Mouse (Mus musculus) spleen, embryonic (tissue): ENCODE measurements around the gene Upk3bl.

Experiments used
- CTCF ChIA-PET: fragments of 350-600 bp; sonication (Branson Sonifier 250); formaldehyde crosslinking; loops from one replicate; lab custom pipeline; 2022; lab: Charles Lee

Upk3bl gene

DNA sequence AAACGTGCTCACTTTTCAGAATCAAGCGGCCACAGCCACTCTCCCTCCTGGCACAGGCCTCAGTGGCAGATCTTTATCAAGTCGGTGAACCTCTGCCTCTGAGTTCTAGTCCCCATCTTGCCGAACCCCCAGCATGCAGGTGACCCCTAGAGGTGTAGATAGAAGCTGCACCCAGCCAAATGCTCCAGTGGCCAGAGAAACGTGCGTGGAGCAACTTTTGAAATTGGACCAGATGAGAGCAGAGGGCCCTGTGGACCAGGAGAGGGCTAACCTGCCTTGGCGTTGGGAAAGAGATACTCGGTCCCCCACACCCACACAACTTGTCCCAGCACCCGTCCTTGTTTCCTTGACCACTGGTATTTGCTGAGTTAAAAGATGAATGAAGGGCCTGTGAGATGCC, 8.9 kb upstream of the Upk3bl start:
- CTCF ChIA-PET: no interaction called here

DNA sequence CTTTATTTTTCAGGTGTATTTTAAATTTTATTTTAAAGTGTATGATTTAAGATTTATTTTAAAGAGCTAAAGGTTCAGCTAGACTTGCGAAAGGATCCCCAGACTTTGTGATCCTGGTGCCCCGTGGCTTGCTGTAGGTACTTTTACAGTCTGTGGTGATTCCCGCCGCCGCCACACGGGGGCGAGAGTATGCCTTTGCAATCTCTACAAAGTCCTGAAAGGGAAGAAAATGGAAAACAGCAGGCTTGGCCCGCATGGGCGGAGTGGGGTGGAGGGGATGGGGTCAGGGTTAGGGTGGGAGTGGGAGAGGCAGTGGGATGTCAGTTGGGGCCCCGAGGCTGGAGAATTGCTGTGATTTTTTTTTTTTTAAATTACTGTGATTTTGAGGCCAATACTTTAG, 8.3 kb upstream of the Upk3bl start:
- CTCF ChIA-PET: interaction anchor here (0.6 to 1.0 kb wide), 2 partner anchors 23 to 32 kb away, joined by 3 to 4 read pairs; no protein-coding TSS in a partner anchor

DNA sequence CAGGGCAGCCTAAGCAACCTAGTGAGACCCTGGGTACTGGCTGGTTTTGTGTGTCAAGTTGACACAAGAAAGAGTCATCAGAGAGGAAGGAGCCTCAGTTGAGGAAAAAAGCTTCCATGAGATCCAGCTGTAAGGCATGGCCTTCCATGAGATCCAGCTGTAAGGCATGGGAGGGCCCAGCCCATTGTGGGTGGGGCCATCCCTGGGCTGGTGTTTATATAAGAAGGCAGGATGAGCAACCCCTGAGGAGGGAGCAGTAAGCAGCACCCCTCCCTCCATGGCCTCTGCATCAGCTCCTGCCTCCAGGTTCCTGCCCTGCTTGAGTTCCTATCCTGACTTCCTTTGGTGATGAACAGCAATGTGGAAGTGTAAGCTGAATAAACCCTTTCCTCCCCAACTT, 5.8 kb upstream of the Upk3bl start:
- CTCF ChIA-PET: interaction anchor here (0.8 kb wide), 2 partner anchors 55 to 148 kb away, joined by 3 to 5 read pairs; no protein-coding TSS in a partner anchor

DNA sequence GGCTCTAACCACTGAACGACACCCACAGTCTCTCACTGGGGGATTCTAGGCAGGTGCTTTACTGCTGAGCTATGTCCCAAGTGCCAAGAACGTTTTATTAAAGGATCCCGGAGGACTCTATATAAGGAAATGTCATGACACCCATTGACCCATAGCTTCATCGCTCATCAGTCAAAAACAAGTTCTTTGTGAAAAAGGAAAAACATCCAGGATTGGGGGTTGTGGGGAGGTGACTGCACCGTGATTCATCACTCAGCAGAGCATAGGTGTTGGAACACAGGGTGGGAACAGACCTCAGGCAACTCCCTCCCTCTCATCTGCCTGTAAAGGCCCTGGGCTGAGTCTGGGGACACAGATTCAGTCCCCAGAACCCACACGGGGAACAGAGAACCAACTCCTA, 4.4 kb upstream of the Upk3bl start:
- CTCF ChIA-PET: no interaction called here

DNA sequence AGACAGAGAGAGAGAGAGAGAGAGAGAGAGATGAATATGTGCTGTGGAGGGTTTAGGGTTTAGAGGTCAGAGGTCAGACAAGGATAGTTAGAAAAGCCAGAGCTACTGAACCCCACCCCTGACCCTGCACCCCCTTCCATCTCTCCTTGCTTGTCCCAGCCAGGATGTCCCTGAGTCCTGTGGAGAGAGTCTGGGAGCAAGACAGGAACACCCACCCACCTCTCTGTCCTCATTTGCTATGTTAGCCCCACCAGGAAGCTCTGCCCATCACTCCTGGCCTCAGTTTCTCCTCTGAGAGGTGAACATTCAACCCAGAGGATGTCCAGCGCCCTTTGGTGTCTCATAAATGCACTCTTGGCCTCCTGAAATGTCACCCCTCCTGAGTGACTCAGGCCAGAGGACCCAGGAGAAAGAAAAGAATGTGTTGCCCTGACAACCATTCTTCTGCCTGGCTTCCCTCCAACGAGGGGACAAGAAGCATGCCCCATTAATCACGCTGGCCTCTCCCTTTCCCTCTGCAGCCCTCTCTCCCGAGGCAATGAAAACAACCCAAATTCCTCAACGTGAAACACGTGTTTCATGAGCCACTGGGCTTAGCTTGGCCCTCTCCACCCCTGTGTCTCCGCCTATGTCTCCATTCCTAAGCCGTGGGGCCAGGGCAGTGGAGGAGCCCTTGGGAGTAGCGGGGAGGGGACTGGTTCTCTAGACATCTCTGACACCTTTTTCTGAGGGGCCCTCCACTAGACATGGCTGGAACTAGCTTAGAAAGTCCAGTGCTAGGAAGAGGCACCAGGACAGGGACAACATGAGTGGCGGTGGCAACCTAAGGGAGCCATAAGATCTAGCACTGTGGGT, 2.8 kb upstream of the Upk3bl start:
- CTCF ChIA-PET: interaction anchor here (0.7 to 1.2 kb wide), 2 partner anchors 56 to 146 kb away, joined by 3 read pairs; no protein-coding TSS in a partner anchor

DNA sequence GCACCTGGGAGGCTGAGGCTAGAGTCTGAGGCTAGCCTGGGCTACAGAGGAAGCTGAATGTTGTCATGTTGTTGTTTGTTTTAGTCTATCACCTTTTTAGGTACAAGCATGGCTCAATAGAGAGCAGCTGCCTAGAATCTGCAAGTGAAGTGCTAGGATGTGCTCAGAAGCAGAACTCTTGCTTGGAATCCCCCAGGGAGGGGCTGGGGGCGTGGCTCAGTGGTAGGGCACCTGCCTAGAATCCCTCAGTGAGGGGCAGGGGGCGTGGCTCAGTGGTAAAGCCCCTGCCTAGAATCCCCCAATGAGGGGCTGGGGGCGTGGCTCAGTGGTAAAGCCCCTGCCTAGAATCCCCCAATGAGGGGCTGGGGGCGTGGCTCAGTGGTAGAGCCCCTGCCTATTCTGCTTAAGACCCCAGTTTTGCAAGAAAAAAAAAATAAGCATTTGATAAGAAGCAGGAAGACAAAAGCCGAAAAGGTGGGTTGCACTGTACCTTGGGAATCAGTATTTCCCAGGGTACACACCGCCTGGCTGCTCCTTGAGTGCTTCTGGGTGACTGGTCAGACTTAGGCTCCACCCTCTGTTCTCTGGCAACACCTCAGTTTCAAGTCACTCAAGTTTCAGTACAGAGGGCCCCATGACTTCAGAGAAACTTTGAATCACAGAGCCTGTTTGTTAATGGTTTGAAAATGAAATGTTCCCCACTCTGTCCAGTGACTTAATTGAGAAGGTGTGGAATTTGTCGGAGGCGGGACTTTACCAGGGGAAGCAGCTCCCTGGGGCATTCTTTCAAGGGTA, 1.2 kb upstream of the Upk3bl start:
- CTCF ChIA-PET: interaction anchor here (1.2 kb wide), 1 partner anchor 57 kb away, joined by 3 read pairs; no protein-coding TSS in a partner anchor

DNA sequence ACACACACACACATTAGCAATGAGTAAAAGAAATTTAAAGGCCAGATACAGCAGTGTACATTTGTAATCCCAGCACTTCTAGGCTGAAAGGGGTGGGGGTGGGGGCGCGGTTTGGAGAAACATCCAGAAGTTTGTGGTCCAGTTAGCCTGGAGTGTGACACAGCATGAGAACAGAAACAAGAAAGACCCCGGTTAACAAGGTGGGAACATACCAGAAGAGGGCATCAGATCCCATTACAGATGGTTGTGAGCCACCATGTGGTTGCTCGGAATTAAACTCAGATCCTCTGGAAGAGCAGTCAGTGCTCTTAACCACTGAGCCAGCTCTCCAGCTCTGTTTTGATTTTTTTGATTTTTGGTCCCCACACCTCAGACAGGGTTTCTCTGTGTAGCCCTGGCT, 1.8 kb downstream of the Upk3bl start:
- CTCF ChIA-PET: no interaction called here

DNA sequence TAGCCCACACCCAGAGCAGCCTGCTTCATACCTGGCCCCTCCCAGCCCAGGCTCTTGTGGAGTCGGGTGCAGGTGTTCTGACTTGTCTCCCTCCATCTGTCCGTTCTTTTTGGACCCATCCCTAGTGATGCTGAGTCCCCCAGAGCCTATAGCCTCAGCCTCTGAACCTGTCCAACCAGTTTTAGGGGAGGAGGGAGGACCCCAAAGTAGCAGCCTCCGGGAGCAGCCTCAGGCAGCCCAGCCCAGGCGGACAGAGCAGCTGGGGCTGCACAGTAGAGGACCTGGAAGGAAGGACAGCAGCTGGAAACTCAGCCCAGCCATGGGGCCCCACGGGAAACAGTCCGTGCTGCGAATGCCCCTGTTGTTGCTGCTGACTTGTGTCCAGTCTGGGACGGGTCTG, 2.8 kb downstream of the Upk3bl start:
- CTCF ChIA-PET: no interaction called here

DNA sequence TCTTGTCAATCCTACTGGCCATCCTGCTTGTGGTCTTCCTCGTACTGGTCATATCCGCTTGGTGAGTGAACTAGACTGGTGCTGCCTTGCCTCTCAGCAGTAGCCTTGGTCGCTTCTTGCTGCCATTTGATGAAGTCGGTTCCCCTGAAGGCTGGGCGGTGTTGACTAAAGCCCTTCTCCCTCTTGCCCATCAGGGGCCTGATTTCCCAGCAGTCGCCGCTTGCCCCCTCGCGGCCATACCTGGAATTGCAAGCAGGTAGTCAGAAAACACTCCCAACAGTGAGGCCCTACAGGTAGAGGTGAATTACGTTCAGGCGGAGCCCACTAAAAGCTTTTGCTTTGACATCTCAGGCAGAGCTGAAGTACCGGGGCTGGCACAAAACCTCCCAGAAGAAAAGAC, 7.3 kb downstream of the Upk3bl start:
- CTCF ChIA-PET: interaction anchor here (0.7 to 1.3 kb wide), 4 partner anchors 79 to 547 kb away, joined by 3 to 9 read pairs (median 4); no protein-coding TSS in a partner anchor

DNA sequence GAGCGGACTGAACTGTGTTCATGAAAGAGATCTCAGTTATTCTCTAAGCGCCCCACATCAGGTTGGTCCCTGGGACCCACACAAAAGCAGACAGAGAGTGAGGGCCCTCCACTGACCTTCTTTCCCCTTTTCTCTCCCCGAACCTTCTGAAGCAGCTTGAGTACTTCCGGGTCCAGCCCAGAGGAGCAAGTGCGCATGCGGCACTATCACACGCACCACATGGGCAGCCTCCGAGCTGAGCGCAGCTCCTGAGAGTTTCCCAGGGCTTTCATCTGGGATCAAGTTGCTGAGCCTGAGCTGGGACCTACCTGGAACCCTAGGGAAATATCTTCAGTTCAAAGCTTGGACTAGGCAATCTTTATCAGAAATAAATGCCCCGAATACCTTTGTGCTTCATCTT, 9.6 kb downstream of the Upk3bl start:
- CTCF ChIA-PET: interaction anchor here (0.7 kb wide), 2 partner anchors 16 to 94 kb away, joined by 5 read pairs; no protein-coding TSS in a partner anchor

DNA sequence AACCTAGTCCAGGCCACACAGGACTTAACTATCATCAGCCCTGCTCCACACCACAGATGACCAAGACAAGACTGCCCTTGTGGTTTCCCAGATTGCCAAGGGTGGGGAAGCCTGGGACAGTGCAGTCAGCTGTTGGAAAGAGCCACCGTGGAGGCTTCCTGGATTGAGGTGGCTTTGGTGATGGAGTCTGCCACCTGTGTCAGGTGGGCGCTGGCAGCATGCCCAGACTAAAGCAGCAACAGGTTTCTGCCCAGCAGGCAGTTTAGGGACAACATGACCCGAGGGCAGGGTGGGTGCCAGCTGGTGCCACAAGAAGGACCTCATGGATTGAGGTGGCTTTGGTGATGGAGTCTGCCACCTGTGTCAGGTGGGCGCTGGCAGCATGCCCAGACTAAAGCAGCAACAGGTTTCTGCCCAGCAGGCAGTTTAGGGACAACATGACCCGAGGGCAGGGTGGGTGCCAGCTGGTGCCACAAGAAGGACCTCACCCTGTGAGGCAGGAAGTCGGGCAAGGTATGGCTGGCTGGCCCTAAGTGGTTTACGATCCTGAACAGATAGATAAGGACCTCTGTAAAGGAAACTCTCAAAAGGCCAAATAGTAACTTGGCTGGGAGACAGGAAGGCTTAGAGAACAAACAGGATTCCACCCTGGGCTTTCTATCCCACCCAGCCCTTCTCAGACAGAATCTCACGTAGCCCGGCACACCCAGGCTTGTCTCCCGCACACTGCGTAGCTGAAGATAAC, 12.3 kb downstream of the Upk3bl start:
- CTCF ChIA-PET: interaction anchor here (0.9 kb wide), 1 partner anchor 67 kb away, joined by 3 read pairs; no protein-coding TSS in a partner anchor

DNA sequence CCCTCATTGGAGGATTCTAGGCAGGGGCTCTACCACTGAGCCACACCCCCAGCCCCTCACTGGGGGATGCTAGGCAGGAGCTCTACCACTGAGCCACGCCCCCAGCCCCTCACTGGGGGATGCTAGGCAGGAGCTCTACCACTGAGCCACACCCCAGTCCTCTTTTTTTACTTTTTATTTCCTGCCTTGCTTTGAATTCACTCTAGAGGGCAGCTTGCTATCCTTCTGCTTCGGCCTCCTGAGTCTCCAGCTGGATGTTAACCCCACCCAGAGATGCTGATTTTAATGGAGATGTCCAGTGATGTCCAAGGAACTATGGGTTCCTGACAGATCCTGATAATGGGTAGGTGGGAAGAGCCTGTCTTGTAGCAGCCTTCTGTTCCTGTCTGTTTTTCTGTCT, 15.1 kb downstream of the Upk3bl start:
- CTCF ChIA-PET: no interaction called here

DNA sequence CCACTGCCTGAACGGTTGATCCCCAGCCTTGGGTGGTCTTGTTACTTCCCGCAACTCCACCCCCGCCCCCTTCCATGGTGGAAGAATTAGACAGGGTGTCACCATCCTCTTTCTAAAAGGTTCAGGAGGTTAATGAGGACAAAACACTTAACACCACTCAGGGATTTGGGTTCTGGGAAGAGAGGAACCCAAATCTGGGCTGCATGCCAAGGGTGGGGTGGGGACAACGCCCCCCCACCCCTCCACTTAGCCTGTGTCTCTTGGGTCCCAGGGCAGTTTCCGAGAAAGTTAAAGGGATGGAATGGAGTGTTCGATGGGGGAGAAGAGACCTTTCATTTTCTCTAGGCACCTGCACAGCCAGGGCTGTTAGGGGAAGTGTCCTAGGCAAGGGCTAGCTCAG, 18.8 kb downstream of the Upk3bl start:
- CTCF ChIA-PET: no interaction called here

DNA sequence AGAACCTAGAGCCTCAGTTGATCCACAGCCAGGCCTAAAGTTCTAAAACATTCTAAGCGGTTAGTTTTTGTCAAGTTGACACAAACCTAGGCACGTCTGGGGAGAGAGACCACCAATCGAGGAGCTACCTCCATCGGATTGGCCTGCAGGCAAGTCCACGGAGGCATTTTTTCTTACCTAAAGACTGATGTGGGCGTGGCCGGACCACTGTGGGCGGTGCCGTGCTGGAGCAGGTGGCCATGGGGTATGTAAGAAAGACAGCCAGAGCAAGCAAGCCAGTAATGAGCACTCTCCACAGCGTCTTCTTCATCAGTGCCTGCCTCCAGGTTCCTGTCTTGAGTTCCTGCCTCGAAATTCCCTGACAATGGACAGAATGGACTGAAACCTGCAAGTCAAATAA, 19.2 kb downstream of the Upk3bl start:
- CTCF ChIA-PET: no interaction called here

DNA sequence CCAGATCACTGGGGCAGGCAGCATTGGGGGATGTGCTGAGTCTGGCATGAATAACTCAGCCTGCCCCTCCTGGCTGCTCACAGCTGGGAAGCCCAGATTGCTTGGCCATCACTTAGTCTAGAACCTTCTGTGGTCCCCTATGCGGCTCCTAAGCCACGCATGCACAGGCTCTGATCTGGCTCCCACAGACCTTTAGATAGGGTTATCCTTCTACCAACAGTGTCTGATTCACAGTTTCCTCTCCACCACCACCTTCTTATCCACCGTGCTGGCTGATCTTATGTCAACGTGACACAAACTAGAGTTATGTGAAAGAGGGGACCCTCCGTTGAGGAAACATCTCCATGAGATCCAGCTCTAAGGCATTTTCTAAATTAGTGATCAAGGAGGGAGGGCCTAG, 20.8 kb downstream of the Upk3bl start:
- CTCF ChIA-PET: interaction anchor here (0.7 to 0.8 kb wide), 2 partner anchors 104 to 1049 kb away, joined by 3 to 8 read pairs; no protein-coding TSS in a partner anchor

DNA sequence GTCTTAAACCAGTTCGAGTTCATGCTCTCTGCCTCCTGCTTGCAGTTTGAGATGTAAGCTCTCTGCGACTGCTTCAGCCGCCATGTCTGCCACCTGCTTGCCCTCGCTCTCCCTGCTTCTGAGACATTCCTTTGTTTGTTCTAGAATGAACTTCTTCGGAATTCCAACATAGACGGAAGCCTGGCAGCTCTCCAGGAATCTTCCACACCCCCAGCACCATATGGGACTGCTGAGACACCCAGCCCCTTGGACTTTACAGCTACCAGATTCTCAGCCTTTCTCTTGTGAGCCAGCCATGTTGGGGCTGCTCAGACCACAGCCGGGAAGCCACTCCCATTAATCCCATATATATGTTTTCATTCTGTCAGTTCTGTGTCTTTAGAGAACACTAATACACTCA, 22.0 kb downstream of the Upk3bl start:
- CTCF ChIA-PET: no interaction called here

DNA sequence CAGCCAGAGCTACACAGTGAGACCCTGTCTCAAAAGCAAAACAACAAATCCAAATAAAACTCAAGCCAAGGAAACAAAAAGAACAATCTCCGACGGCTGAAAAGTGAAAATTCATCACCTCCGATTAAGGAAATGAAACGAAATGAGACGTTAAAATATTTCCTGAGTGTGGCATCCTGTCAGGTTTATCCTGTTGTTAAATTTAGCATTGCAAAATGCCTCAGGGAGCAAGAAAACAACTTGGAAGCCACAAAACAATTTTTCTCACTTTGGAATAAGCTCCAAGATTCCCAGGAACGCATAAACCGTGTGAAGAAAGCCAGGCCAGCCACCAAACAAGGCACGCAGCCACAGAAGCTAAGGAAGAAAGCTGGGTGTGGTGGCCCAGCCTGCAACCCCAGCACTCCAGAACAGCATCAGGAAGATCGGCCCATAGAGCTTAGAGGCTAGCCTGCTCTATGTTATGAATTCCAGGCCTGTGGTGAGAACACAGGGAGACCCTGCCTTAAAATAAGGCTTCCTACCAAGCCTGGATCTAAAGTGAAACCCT, 22.8 kb downstream of the Upk3bl start:
- CTCF ChIA-PET: interaction anchor here (0.7 kb wide), 1 partner anchor 31 kb away, joined by 4 read pairs; no protein-coding TSS in a partner anchor

DNA sequence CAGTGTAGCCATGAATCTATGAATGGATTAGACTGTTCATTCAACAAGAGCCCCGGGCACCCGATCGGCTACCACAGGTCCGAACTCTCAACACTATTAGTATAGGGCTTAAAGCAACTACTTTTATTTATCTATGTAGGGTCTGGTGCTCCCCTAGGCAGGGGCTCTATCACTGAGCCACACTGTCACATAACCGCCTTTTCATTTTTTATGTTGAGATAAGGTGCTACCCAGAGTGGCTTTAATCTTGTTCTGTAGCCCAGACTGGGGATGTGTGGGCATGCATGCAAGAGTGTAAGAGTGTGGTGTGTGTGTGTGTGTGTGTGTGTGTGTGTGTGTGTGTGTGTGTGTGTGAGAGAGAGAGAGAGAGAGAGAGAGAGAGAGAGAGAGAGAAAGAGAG, 23.8 kb downstream of the Upk3bl start:
- CTCF ChIA-PET: interaction anchor here (0.7 kb wide), 1 partner anchor 32 kb away, joined by 4 read pairs; no protein-coding TSS in a partner anchor

DNA sequence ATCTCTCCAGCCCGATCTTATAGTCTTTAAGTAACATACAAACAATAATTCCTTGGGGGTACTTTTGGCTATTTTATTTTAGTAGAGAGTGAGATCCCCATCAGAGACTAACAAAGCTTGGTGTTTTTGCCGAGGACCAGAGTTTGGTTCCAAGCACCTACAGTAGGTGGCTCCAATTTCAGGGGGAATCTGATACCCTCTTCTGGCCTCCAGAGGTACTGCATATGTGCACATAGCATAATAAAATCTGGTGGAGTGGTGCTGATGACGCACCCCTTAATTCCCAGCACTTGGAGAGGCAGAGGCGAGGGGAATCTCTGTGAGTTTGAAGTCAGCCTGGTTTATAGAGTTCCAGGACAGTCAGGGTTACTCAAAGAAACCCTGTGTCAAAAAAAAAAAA, 28.1 kb downstream of the Upk3bl start:
- CTCF ChIA-PET: interaction anchor here (1.1 kb wide), 1 partner anchor 53 kb away, joined by 3 read pairs; no protein-coding TSS in a partner anchor

DNA sequence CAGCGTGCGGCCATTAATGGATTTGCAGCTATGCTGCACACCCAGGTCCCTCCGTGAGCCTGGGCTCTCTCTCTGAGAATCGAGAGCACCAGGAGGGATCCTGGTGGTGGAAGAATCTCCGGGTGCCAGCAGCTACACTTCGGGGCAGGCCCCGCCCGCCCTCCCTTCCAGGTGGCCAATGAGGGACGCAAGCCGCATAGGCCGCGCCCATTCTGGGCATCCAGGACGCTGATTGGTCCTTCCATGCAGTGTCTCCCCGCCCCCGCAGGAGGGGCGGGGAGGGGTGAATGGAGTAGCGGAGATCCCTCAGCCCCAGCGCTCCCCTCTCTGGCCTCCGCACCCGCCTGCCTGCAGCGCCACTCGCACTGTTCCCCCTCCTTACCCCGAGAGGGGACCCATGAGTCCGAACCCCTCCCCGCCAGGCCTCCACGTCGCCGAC, 29.4 kb downstream of the Upk3bl start, which contains the start of gene Rasa4:
TSS of gene Rasa4 (plus strand) at position 248 of the 439 bp plus-strand sequence.
- CTCF ChIA-PET: no interaction called here
